Mouse (Mus musculus) C2C12 (cell line): ENCODE results near the gene Rnf185.
A peak's percentile ranks its signal among the peaks of the same experiment; 100 is the strongest.

Source experiments
- CEBPB ChIP-seq: IDR thresholded peaks from one replicate; pipeline ENCODE4 v1.6.1; 2011; ENCODE audit warnings: low read depth, mild to moderate bottlenecking, control low read depth, moderate library complexity
- CTCF ChIP-seq: IDR thresholded peaks from one replicate; pipeline ENCODE4 v1.5.1; 2011; ENCODE audit not compliant: control insufficient read depth, insufficient read depth, insufficient read length
- FOSL1 ChIP-seq: IDR thresholded peaks from one replicate; pipeline ENCODE4 v1.8.0; 2011; ENCODE audit warnings: mild to moderate bottlenecking, low read length; ENCODE audit not compliant: poor library complexity, insufficient read depth, severe bottlenecking
- MAX ChIP-seq: IDR thresholded peaks from one replicate; pipeline ENCODE4 v1.6.1; 2011; ENCODE audit warnings: mild to moderate bottlenecking, control low read depth
- MYOD1 ChIP-seq: IDR thresholded peaks from one replicate; pipeline ENCODE4 v1.6.1; 2011; ENCODE audit warnings: low read depth; ENCODE audit not compliant: control insufficient read depth, insufficient read length
- MYOG ChIP-seq: IDR thresholded peaks from one replicate; pipeline ENCODE4 v1.6.1; 2011; ENCODE audit not compliant: control insufficient read depth, insufficient read length; ENCODE audit errors: extremely low read depth
- USF1 ChIP-seq: IDR thresholded peaks from one replicate; pipeline ENCODE4 v1.6.1; 2011; ENCODE audit warnings: low read depth, mild to moderate bottlenecking, control low read depth, moderate library complexity

DNA sequence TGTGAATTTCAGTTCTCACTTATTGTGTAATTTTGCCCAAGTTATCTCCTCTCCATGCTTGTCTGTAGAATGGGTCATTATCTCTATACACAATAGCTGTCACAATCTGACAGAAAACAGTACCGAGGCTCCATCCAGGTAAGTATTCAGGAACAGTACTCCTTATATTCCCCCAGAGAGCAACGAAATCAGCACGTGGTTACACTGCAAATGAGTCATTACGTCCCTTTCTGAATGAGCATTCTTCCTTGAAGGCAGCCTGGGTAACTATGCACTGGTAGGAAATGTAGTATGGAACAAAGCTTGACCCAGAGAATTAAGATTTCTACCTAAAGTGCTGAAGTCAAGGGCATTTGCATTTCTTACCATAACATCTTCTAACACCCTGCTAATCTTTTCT is 9.5 kb downstream of the Rnf185 start:
- no peak for TF ChIP-seq CTCF
- no peak for TF ChIP-seq MYOG
- TF ChIP-seq MAX, result no peak
- TF ChIP-seq FOSL1, result no peak
- TF ChIP-seq USF1, result peak; percentile 68
- TF ChIP-seq CEBPB, result no peak
- no peak for TF ChIP-seq MYOD1
